Mouse (Mus musculus) forebrain, embryonic 11.5 days (tissue): ENCODE measurements around the gene Orc6. TPM values are rescaled to one million over a fixed set of nuclear protein-coding genes. Genes with fewer than 3 reads are reported as not detected.

ENCODE experiments used
- ATAC-seq: fragments of 200-750 bp; cut with Nextera tagmentation; replicated peaks from 2 replicates; pipeline ENCODE4 v1.8.0; 2017; ENCODE audit warnings: moderate TSS enrichment; ENCODE audit not compliant: low FRiP score
- DNase-seq: peaks from one replicate; pipeline ENCODE4 v3.0.0-alpha.2; 2017; ENCODE audit warnings: low spot score
- H3K27ac ChIP-seq: fragments of 300-500 bp; sonication (generic); 2 replicates; pipeline ENCODE4 v1.5.1; 2014; ENCODE audit warnings: low read depth, low read length
- H3K27me3 ChIP-seq: fragments of 300-500 bp; sonication (generic); 2 replicates; pipeline ENCODE4 v1.6.1; 2014; ENCODE audit warnings: mild to moderate bottlenecking, low read length, mixed read lengths; ENCODE audit not compliant: control insufficient read depth, insufficient read depth
- H3K36me3 ChIP-seq: fragments of 300-500 bp; sonication (generic); 2 replicates; pipeline ENCODE4 v1.6.1; 2014; ENCODE audit warnings: mild to moderate bottlenecking, low read length, moderate library complexity, mixed read lengths; ENCODE audit not compliant: control insufficient read depth, insufficient read depth
- H3K4me1 ChIP-seq: fragments of 300-500 bp; sonication (generic); replicated peaks from 2 replicates; pipeline ENCODE4 v1.6.1; 2014; ENCODE audit warnings: low read length, mixed read lengths; ENCODE audit not compliant: control insufficient read depth, insufficient read depth
- H3K4me2 ChIP-seq: fragments of 300-500 bp; sonication (generic); 2 replicates; pipeline ENCODE4 v1.6.1; 2014; ENCODE audit warnings: low read depth, mild to moderate bottlenecking, low read length, moderate library complexity, mixed read lengths; ENCODE audit not compliant: severe bottlenecking
- H3K4me3 ChIP-seq: fragments of 300-500 bp; sonication (generic); 2 replicates; pipeline ENCODE4 v1.5.1; 2014; ENCODE audit warnings: low read depth, low read length
- H3K9ac ChIP-seq: fragments of 300-500 bp; sonication (generic); 2 replicates; pipeline ENCODE4 v1.6.1; 2014; ENCODE audit warnings: low read length
- H3K9me3 ChIP-seq: fragments of 300-500 bp; sonication (generic); 2 replicates; pipeline ENCODE4 v1.6.1; 2016; ENCODE audit warnings: low read length, mixed read lengths; ENCODE audit not compliant: control insufficient read depth
- WGBS: fragments of 180-500 bp; shearing (Covaris S2); extraction: QIAGEN DNeasy Blood & Tissue Kit; methylation state at CpG from one replicate; pipeline ENCODE4 v1.1.7; 2014; 5-methylcytosine and 5-hydroxymethylcytosine counted together
- polyA plus RNA-seq: library from polyadenylated mRNA; unstranded; fragments of >200 nt; fragmentation: Nextera tagmentation; extraction: Ambion mirVana; gene quantifications from 2 replicates; pipeline ENCODE4 v1.2.1, GENCODE M21; 2014

The Orc6 gene
- polyA plus RNA-seq, 1 experiment from 2014 or later: 159 TPM

- Histone ChIP-seq H3K27ac (no peak overlapping the region), H3K4me3 (no peak overlapping the region), H3K9ac (no peak overlapping the region), H3K27me3 (no peaks in the 10 kb centered on the region; the same call in 1 of the 2 replicates), H3K4me2 (no peak overlapping the region), H3K36me3 (peaks cover 3% of the 10 kb centered on the region; the same call in 1 of the 2 replicates), H3K9me3 (no peaks in the 10 kb centered on the region), H3K4me1 (no peaks in the 10 kb centered on the region)
- DNase-seq (no peak), ATAC-seq (no peak)
- WGBS: 93% methylated on average over 3 of the region's 3 CpGs
Observed at GRCm38 (mm10) chr8:85313036-85313435, 13.6 kb downstream of the Orc6 start.

- Histone ChIP-seq H3K4me2 (no peak overlapping the region), H3K4me1 (no peaks in the 10 kb centered on the region), H3K36me3 (no peaks in the 10 kb centered on the region), H3K27ac (no peak overlapping the region), H3K9ac (no peak overlapping the region), H3K27me3 (no peaks in the 10 kb centered on the region; the same call in 1 of the 2 replicates), H3K4me3 (no peak overlapping the region), H3K9me3 (no peaks in the 10 kb centered on the region)
- WGBS: 87% methylated on average over 4 of the region's 4 CpGs
- DNase-seq: no peak
- ATAC-seq: no peak
Observed at GRCm38 (mm10) chr8:85318534-85318933, 19.1 kb downstream of the Orc6 start.

DNA sequence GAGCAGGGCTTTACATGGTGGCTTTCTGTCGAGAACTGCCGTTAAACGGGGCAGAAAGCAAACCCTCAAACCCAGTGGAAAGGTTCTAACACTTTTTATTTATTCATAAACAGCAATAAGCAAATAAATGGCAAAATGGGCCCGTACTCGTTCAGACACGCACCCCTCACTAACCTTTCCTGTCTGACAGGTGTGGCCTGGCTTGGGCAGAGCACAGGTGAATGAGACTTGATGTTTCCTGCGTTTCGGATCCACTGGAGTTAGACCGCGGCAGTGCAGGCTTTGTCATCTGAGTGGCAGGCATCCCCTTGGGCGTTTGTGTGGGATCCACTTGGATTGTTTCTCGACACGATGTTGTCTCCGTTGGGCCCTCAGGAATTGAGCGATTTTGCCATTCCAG lies 22.5 kb downstream of the Orc6 start:
- Histone ChIP-seq H3K27me3 (no peaks in the 10 kb centered on the region), H3K9ac (no peak overlapping the region), H3K27ac (no peak overlapping the region), H3K9me3 (no peaks in the 10 kb centered on the region), H3K36me3 (no peaks in the 10 kb centered on the region), H3K4me3 (no peak overlapping the region), H3K4me2 (no peak overlapping the region), H3K4me1 (no peaks in the 10 kb centered on the region)
- 89% methylated on average over 15 of the region's 15 CpGs for WGBS
- no peak for DNase-seq
- no peak for ATAC-seq

- 85% methylated on average over 3 of the region's 3 CpGs for WGBS
- Histone ChIP-seq H3K4me3 (no peak overlapping the region), H3K36me3 (no peaks in the 10 kb centered on the region), H3K27me3 (no peaks in the 10 kb centered on the region), H3K9me3 (no peaks in the 10 kb centered on the region), H3K9ac (no peak overlapping the region), H3K4me2 (no peak overlapping the region), H3K4me1 (no peaks in the 10 kb centered on the region), H3K27ac (no peak overlapping the region)
- no peak for DNase-seq
- ATAC-seq: no peak
Observed at GRCm38 (mm10) chr8:85323084-85323483, 23.7 kb downstream of the Orc6 start.

- H3K27me3 ChIP-seq: no peaks in the 10 kb centered on the region
- no peaks in the 10 kb centered on the region for H3K9me3 ChIP-seq
- H3K9ac ChIP-seq: no peak overlapping the region
- H3K4me1 ChIP-seq: no peaks in the 10 kb centered on the region
- WGBS: 81% methylated on average over 9 of the region's 9 CpGs
- DNase-seq (no peak), ATAC-seq (no peak)
- no peak overlapping the region for H3K4me2 ChIP-seq
- no peaks in the 10 kb centered on the region for H3K36me3 ChIP-seq
- H3K4me3 ChIP-seq: no peak overlapping the region
- no peak overlapping the region for H3K27ac ChIP-seq
Observed at GRCm38 (mm10) chr8:85327036-85327435, 27.6 kb downstream of the Orc6 start.

DNA sequence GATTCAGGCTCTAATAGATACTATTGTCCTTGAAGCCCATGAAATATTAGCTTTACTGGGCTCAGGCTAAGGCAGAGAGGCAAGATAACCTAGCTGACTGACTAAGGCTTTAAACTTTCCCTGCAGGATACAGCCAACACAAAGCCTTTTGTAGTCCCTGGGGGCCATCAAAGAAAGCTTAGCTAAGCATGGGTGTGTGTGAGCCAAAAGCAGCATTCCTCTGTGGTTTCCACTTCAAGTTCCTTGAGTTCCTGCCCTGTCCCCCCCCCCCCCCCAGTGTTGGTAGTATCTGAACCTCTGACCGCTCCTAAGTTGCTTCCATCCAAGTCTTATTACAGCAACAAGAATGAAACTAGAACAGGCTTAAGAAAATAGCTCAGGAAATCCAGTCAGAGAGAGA lies 30.1 kb downstream of the Orc6 start:
- no peak overlapping the region for H3K4me3 ChIP-seq
- ATAC-seq (no peak), DNase-seq (no peak)
- no peaks in the 10 kb centered on the region for H3K9me3 ChIP-seq
- H3K27ac ChIP-seq: no peak overlapping the region
- H3K9ac ChIP-seq: no peak overlapping the region
- H3K4me1 ChIP-seq: no peaks in the 10 kb centered on the region
- no peaks in the 10 kb centered on the region for H3K27me3 ChIP-seq
- H3K36me3 ChIP-seq: no peaks in the 10 kb centered on the region
- 61% methylated on average over 1 of the region's 1 CpGs for WGBS
- H3K4me2 ChIP-seq: no peak overlapping the region

GRCm38 (mm10) chr8:85335105-85335504 lies 35.7 kb downstream of the Orc6 start:
- no peak overlapping the region for H3K4me3 ChIP-seq
- DNase-seq: no peak
- H3K4me1 ChIP-seq: no peaks in the 10 kb centered on the region
- no peak overlapping the region for H3K4me2 ChIP-seq
- H3K36me3 ChIP-seq: no peaks in the 10 kb centered on the region
- no peak for ATAC-seq
- H3K9me3 ChIP-seq: no peaks in the 10 kb centered on the region
- H3K27ac ChIP-seq: no peak overlapping the region
- no peaks in the 10 kb centered on the region for H3K27me3 ChIP-seq
- no peak overlapping the region for H3K9ac ChIP-seq

DNA sequence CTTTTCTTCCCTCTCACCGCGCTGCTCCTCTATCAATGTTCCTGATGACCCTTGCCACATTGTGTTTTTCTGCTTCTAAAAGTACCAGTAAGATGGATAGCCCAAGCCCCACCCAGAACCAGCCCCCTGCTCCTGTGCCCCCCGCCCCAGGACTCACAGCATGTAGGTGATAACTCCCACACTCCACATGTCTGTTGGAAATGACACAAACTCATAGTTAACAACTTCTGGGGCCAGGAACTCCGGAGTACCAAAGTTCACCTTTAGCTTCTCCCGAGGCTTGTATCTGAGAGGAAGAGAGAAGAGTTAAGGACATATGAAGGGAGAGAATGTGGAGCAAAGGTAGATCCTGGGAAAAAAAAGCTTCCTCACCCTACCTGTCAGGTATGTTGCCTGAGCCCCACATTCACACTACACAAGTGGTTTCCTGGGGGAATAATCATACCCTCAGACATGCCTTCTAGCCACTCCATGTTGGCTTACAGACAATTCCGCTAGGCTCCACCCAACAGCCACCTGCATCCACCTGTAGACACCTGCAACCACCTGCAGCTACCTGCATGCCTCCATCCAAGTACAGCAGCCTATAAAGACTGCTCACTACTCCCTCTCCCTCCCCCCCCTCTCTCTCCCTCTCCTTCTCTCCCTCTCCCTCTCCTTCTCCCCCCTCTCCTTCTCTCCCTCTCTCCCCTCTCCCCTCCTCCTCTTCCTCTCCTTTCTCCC lies 36.9 kb downstream of the Orc6 start:
- Histone ChIP-seq H3K4me2 (no peak overlapping the region), H3K4me1 (no peaks in the 10 kb centered on the region), H3K9me3 (no peaks in the 10 kb centered on the region), H3K4me3 (no peak overlapping the region), H3K36me3 (no peaks in the 10 kb centered on the region), H3K9ac (no peak overlapping the region), H3K27me3 (no peaks in the 10 kb centered on the region), H3K27ac (no peak overlapping the region)
- WGBS: 86% methylated on average over 6 of the region's 6 CpGs
- no peak for ATAC-seq
- no peak for DNase-seq

GRCm38 (mm10) chr8:85337681-85338080 lies 38.2 kb downstream of the Orc6 start:
- DNase-seq (no peak), ATAC-seq (no peak)
- WGBS: 86% methylated on average over 4 of the region's 4 CpGs

More at GRCm38 (mm10) chr8:85337681-85338080, 38.2 kb downstream of the Orc6 start:
- Histone ChIP-seq H3K36me3 (no peaks in the 10 kb centered on the region), H3K4me1 (no peaks in the 10 kb centered on the region), H3K9ac (no peak overlapping the region), H3K4me3 (no peak overlapping the region), H3K9me3 (no peaks in the 10 kb centered on the region), H3K27me3 (no peaks in the 10 kb centered on the region), H3K4me2 (no peak overlapping the region), H3K27ac (no peak overlapping the region)
